Mouse (Mus musculus) MEL (cell line): ENCODE measurements at regions not wholly inside any gene's neighbourhood (a gene's known extent, or its start where the extent isn't known, plus 50 kb on each side); places are given as distances from the start of the nearest gene placed in this dataset.

Experiments used
- DNase-seq: peaks from one replicate; pipeline ENCODE4 v3.0.0; 2011; ENCODE audit warnings: low read depth, low spot score
- H3K27ac ChIP-seq: 2 replicates; pipeline ENCODE4 v1.5.1; 2012; ENCODE audit warnings: low read depth, mild to moderate bottlenecking, control low read depth, low read length, moderate library complexity; ENCODE audit not compliant: control insufficient read depth
- H3K27me3 ChIP-seq, 2 experiments: fragments of 150-350 bp in 1 of 2; sonication (generic) in 1 of 2; 2 replicates each; pipeline ENCODE4 v1.6.1; 2012; ENCODE audit warnings: low read length in 2 of 2, mild to moderate bottlenecking in 2 of 2, improper control_type of control experiment in 1 of 2, moderate library complexity in 1 of 2; ENCODE audit not compliant: insufficient read depth in 2 of 2, control insufficient read depth in 1 of 2
- H3K36me3 ChIP-seq, 2 experiments: 2 replicates each; pipeline ENCODE4 v1.6.1; 2012 to 2014; ENCODE audit warnings: low read length in 2 of 2, improper control_type of control experiment in 1 of 2, inconsistent platforms in 1 of 2, mild to moderate bottlenecking in 1 of 2; ENCODE audit not compliant: insufficient read depth in 2 of 2, control insufficient read depth in 1 of 2
- H3K4me1 ChIP-seq, 2 experiments: fragments of 150-350 bp in 1 of 2; sonication (generic) in 1 of 2; 2 replicates each; pipeline ENCODE4 v1.6.1; 2012; ENCODE audit warnings: low read length in 2 of 2, improper control_type of control experiment in 1 of 2, mild to moderate bottlenecking in 1 of 2; ENCODE audit not compliant: insufficient read depth in 2 of 2, control insufficient read depth in 1 of 2
- H3K4me3 ChIP-seq, 2 experiments: fragments of 150-350 bp in 1 of 2; sonication (generic) in 1 of 2; 2 replicates each; pipeline ENCODE4 v1.5.1; 2012; ENCODE audit warnings: low read depth in 2 of 2, low read length in 2 of 2, mild to moderate bottlenecking in 2 of 2, moderate library complexity in 2 of 2, control low read depth in 1 of 2, improper control_type of control experiment in 1 of 2; ENCODE audit not compliant: control insufficient read depth in 1 of 2, insufficient read depth in 1 of 2
- H3K79me2 ChIP-seq: 2 replicates; pipeline ENCODE4 v1.6.1; 2012; ENCODE audit warnings: mild to moderate bottlenecking, low read length, moderate library complexity; ENCODE audit not compliant: control insufficient read depth, poor library complexity, insufficient read depth
- H3K9ac ChIP-seq: 2 replicates; pipeline ENCODE4 v1.6.1; 2012; ENCODE audit warnings: low read depth, mild to moderate bottlenecking, control low read depth, low read length, moderate library complexity; ENCODE audit not compliant: control insufficient read depth, poor library complexity, severe bottlenecking
- H3K9me3 ChIP-seq: fragments of 150-350 bp; sonication (generic); replicated peaks from 2 replicates; pipeline ENCODE4 v1.6.1; 2012; ENCODE audit warnings: mild to moderate bottlenecking, low read length, improper control_type of control experiment, moderate library complexity; ENCODE audit not compliant: insufficient read depth
- EP300 ChIP-seq, 2 experiments: IDR thresholded peaks; 2 replicates each; pipeline ENCODE4 v1.6.1; 2011; ENCODE audit warnings: improper control_type of control experiment in 2 of 2, low read length in 2 of 2, low read depth in 1 of 2, mild to moderate bottlenecking in 1 of 2
- ETS1 ChIP-seq: IDR thresholded peaks from 2 replicates; pipeline ENCODE4 v1.6.1; 2012; ENCODE audit warnings: low read depth, mild to moderate bottlenecking, inconsistent platforms, low read length, improper control_type of control experiment, moderate library complexity
- GABPA ChIP-seq: IDR thresholded peaks from 2 replicates; pipeline ENCODE4 v1.6.1; 2012; ENCODE audit warnings: low read depth, mild to moderate bottlenecking, inconsistent platforms, low read length, improper control_type of control experiment, moderate library complexity
- GATA1 ChIP-seq: IDR thresholded peaks from 2 replicates; pipeline ENCODE4 v1.6.1; 2011; ENCODE audit warnings: low read depth, low read length, improper control_type of control experiment
- HCFC1 ChIP-seq: IDR thresholded peaks from 2 replicates; pipeline ENCODE4 v1.6.1; 2012; ENCODE audit warnings: low read depth, mild to moderate bottlenecking, inconsistent platforms, low read length, improper control_type of control experiment, moderate library complexity
- MAX ChIP-seq: IDR thresholded peaks from 2 replicates; pipeline ENCODE4 v1.6.1; 2011; ENCODE audit warnings: low read length, improper control_type of control experiment
- MAZ ChIP-seq: IDR thresholded peaks from 2 replicates; pipeline ENCODE4 v1.6.1; 2012; ENCODE audit warnings: low read depth, mild to moderate bottlenecking, inconsistent platforms, low read length, improper control_type of control experiment
- MEF2A ChIP-seq: IDR thresholded peaks from 2 replicates; pipeline ENCODE4 v1.6.1; 2014; ENCODE audit warnings: low read depth, mild to moderate bottlenecking, inconsistent platforms, low read length, improper control_type of control experiment; ENCODE audit not compliant: poor library complexity, insufficient replicate concordance, severe bottlenecking; ENCODE audit errors: extremely low read depth
- MYB ChIP-seq: IDR thresholded peaks from 2 replicates; pipeline ENCODE4 v1.6.1; 2011; ENCODE audit warnings: mild to moderate bottlenecking, low read depth, low read length, improper control_type of control experiment
- POLR2A ChIP-seq, 2 experiments: IDR thresholded peaks; 2 replicates each; pipeline ENCODE4 v1.6.1; 2011 to 2012; ENCODE audit warnings: low read length in 2 of 2, mild to moderate bottlenecking in 2 of 2, control low read depth in 1 of 2, improper control_type of control experiment in 1 of 2, low read depth in 1 of 2, moderate library complexity in 1 of 2; ENCODE audit not compliant: control insufficient read depth in 1 of 2, insufficient read depth in 1 of 2, poor library complexity in 1 of 2
- POLR2AphosphoS2 ChIP-seq: IDR thresholded peaks from 2 replicates; pipeline ENCODE4 v1.6.1; 2011; ENCODE audit warnings: low read length, improper control_type of control experiment
- RAD21 ChIP-seq: IDR thresholded peaks from 2 replicates; pipeline ENCODE4 v1.6.1; 2011; ENCODE audit warnings: mild to moderate bottlenecking, low read depth, low read length, improper control_type of control experiment
- TAL1 ChIP-seq: IDR thresholded peaks from 2 replicates; pipeline ENCODE4 v1.6.1; 2012; ENCODE audit warnings: mild to moderate bottlenecking, inconsistent platforms, low read length, moderate library complexity, mixed read lengths
- TCF12 ChIP-seq: IDR thresholded peaks from 2 replicates; pipeline ENCODE4 v1.6.1; 2014; ENCODE audit warnings: low read depth, mild to moderate bottlenecking, inconsistent platforms, low read length, improper control_type of control experiment, moderate library complexity
- ZC3H11A ChIP-seq: IDR thresholded peaks from 2 replicates; pipeline ENCODE4 v1.6.1; 2012; ENCODE audit warnings: low read depth, mild to moderate bottlenecking, inconsistent platforms, low read length, improper control_type of control experiment
- ZKSCAN1 ChIP-seq: IDR thresholded peaks from 2 replicates; pipeline ENCODE4 v1.6.1; 2012; ENCODE audit warnings: low read depth, mild to moderate bottlenecking, inconsistent platforms, low read length, improper control_type of control experiment, moderate library complexity
- ZMIZ1 ChIP-seq: IDR thresholded peaks from 2 replicates; pipeline ENCODE4 v1.6.1; 2012; ENCODE audit warnings: low read depth, mild to moderate bottlenecking, inconsistent platforms, low read length, improper control_type of control experiment, moderate library complexity
- ZNF384 ChIP-seq: IDR thresholded peaks from 2 replicates; pipeline ENCODE4 v1.6.1; 2012; ENCODE audit warnings: low read depth, mild to moderate bottlenecking, inconsistent platforms, low read length, improper control_type of control experiment

DNA sequence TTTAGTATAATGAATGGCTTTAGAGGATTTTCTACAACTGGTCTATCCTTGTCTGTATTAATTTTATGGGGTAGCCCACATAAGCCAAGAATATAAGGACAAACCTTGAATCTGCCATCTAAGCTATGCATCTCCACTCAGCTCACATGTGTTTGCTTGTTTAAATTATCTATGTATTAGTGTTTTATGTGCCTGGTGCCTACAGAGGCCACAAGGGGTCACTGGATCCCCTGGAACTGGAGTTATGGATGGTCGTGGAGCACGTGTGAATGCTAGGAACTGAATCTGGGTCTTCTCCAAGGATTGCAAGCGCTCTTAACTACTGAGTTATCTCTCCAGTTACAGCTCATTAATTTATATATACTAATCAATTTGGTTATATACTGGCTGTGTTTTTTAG, 51.1 kb upstream of the Rapgef5 start:
- no peaks in the 10 kb centered on the region; the same call in 1 of the 2 replicates for H3K9me3 ChIP-seq
- H3K36me3 ChIP-seq = no peaks in the 10 kb centered on the region
- H3K27me3 ChIP-seq = no peaks in the 10 kb centered on the region
- TF ChIP-seq RAD21 (peak; percentile 1), MYB (no peak), MAX (no peak), GABPA (no peak), ETS1 (no peak), POLR2AphosphoS2 (no peak), GATA1 (no peak)
- TF ChIP-seq, all 39 proteins: peak for 1
- Histone ChIP-seq H3K9ac (no peak overlapping the region), H3K4me3 (no peak overlapping the region), H3K27ac (no peak overlapping the region), H3K79me2 (no peaks in the 10 kb centered on the region), H3K4me1 (no peaks in the 10 kb centered on the region)
- DNase-seq = no peak

DNA sequence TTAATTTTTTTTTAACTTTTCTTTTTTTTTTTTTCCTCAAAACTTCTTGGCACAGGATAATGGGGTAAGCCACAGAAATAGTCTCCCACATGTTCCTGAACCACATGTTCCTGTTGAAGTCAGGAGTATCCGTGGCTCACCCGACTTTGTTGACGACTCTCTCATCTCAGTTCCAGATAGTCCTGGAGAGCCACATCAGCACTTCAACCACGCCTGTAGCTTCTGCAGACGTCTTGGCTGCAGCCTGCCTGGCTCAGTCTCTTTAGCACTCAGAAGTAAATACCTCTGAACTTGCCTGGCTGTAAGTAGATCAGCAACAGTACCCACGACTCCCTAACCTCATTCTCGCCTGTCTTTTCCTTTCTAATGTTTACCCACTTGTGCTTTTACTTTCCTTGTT, 50.3 kb upstream of the Rapgef5 start:
- Histone ChIP-seq H3K27me3 (no peaks in the 10 kb centered on the region), H3K36me3 (no peaks in the 10 kb centered on the region), H3K9me3 (no peaks in the 10 kb centered on the region; the same call in 1 of the 2 replicates), H3K4me3 (no peak overlapping the region), H3K79me2 (no peaks in the 10 kb centered on the region), H3K9ac (no peak overlapping the region), H3K27ac (no peak overlapping the region), H3K4me1 (no peaks in the 10 kb centered on the region)
- no peak for TF ChIP-seq HCFC1
- no peak for TF ChIP-seq TAL1
- TF ChIP-seq ZKSCAN1 = no peak
- TF ChIP-seq POLR2A (IDR thresholded peaks at IDR 0.05; ENCODE audit: control insufficient read depth in 1 of 2, insufficient read depth in 1 of 2, low read depth in 1 of 2, low read length in 2 of 2, poor library complexity in 1 of 2) = no peak
- TF ChIP-seq ZNF384 = no peak
- TF ChIP-seq ZMIZ1 = no peak
- TF ChIP-seq MAZ = no peak
- TF ChIP-seq GABPA = no peak
- TF ChIP-seq EP300 (IDR thresholded peaks at IDR 0.05; ENCODE audit: low read depth in 1 of 2, low read length in 2 of 2) = no peak
- TF ChIP-seq ZC3H11A = no peak
- no peak for TF ChIP-seq TCF12
- no peak for TF ChIP-seq MEF2A
- no peak for DNase-seq
